Mouse (Mus musculus) forebrain, postnatal 0 days (tissue): ENCODE results near the gene Cdkn1a. TPM values are rescaled to one million over a fixed set of nuclear protein-coding genes. Genes with fewer than 3 reads are reported as not detected.

ENCODE experiments used
- ATAC-seq: fragments of 200-750 bp; cut with Nextera tagmentation; 2 replicates; pipeline ENCODE4 v1.8.0; 2017; ENCODE audit warnings: mild to moderate bottlenecking, moderate library complexity
- DNase-seq: peaks from one replicate; pipeline ENCODE4 v3.0.0-alpha.2; 2015
- H3K27ac ChIP-seq: fragments of 300-500 bp; sonication (generic); 2 replicates; pipeline ENCODE4 v1.5.1; 2014; ENCODE audit warnings: low read depth, mild to moderate bottlenecking, antibody characterized with exemption, low read length, moderate library complexity, mixed read lengths
- H3K27me3 ChIP-seq: fragments of 300-500 bp; sonication (generic); 2 replicates; pipeline ENCODE4 v1.6.1; 2014; ENCODE audit warnings: mild to moderate bottlenecking, low read length, mixed read lengths; ENCODE audit not compliant: insufficient read depth
- H3K36me3 ChIP-seq: fragments of 300-500 bp; sonication (generic); 2 replicates; pipeline ENCODE4 v1.6.1; 2014; ENCODE audit warnings: mild to moderate bottlenecking, moderate library complexity; ENCODE audit not compliant: insufficient read depth
- H3K4me1 ChIP-seq: fragments of 300-500 bp; sonication (generic); 2 replicates; pipeline ENCODE4 v1.6.1; 2014; ENCODE audit warnings: antibody characterized with exemption; ENCODE audit not compliant: insufficient read depth
- H3K4me2 ChIP-seq: fragments of 300-500 bp; sonication (generic); 2 replicates; pipeline ENCODE4 v1.6.1; 2014; ENCODE audit warnings: low read depth, mild to moderate bottlenecking, moderate library complexity
- H3K4me3 ChIP-seq: fragments of 300-500 bp; sonication (generic); 2 replicates; pipeline ENCODE4 v1.5.1; 2014; ENCODE audit warnings: low read depth, low read length, mixed read lengths
- H3K9ac ChIP-seq: fragments of 300-500 bp; sonication (generic); 2 replicates; pipeline ENCODE4 v1.6.1; 2014; ENCODE audit warnings: mild to moderate bottlenecking
- H3K9me3 ChIP-seq: fragments of 300-500 bp; sonication (generic); 2 replicates; pipeline ENCODE4 v1.6.1; 2016; ENCODE audit warnings: low read length
- CTCF ChIP-seq: sonication (generic); IDR thresholded peaks from 2 replicates; pipeline ENCODE4 v1.5.1; 2016; ENCODE audit warnings: antibody characterized with exemption, control low read depth, low read depth
- WGBS: fragments of 180-500 bp; shearing (Covaris S2); extraction: QIAGEN DNeasy Blood & Tissue Kit; methylation state at CpG from one replicate; pipeline ENCODE4 v1.1.7; 2014; 5-methylcytosine and 5-hydroxymethylcytosine counted together
- polyA plus RNA-seq: library from polyadenylated mRNA; unstranded; fragments of >200 nt; fragmentation: Nextera tagmentation; extraction: Ambion mirVana; gene quantifications from 2 replicates; pipeline ENCODE4 v1.2.1, GENCODE M21; 2015
- total RNA-seq: library from RNA; depleted of rRNA; stranded (reverse); fragments of >200 nt; gene quantifications from 2 replicates; pipeline ENCODE4 v1.2.3, GENCODE M21; 2014

Cdkn1a gene
- total and polyA plus RNA-seq, 2 experiments from 2014 or later = 20.0 to 121 TPM

- no peak overlapping the region for H3K4me3 ChIP-seq
- no peak for TF ChIP-seq CTCF
- H3K9me3 ChIP-seq = no peaks in the 10 kb centered on the region
- WGBS = 77% methylated on average over 8 of the region's 8 CpGs
- no peaks in the 10 kb centered on the region for H3K27me3 ChIP-seq
- no peaks in the 10 kb centered on the region for H3K36me3 ChIP-seq
- no peak for DNase-seq
- no peak for ATAC-seq
- H3K4me1 ChIP-seq = no peaks in the 10 kb centered on the region
- H3K9ac ChIP-seq = no peak overlapping the region
- no peak overlapping the region for H3K4me2 ChIP-seq
- H3K27ac ChIP-seq = no peak overlapping the region
Observed at GRCm38 (mm10) chr17:29058487-29058886, 32.3 kb upstream of the Cdkn1a start.

- H3K27me3 ChIP-seq = no peaks in the 10 kb centered on the region
- no peak overlapping the region for H3K4me2 ChIP-seq
- TF ChIP-seq CTCF = no peak
- H3K4me1 ChIP-seq = no peaks in the 10 kb centered on the region
- no peaks in the 10 kb centered on the region for H3K36me3 ChIP-seq
- H3K9ac ChIP-seq = no peak overlapping the region
- DNase-seq = no peak
- ATAC-seq = no peak
- H3K27ac ChIP-seq = no peak overlapping the region
- 93% methylated on average over 3 of the region's 3 CpGs for WGBS
- no peak overlapping the region for H3K4me3 ChIP-seq
- H3K9me3 ChIP-seq = no peaks in the 10 kb centered on the region
Observed at GRCm38 (mm10) chr17:29059581-29059980, 31.2 kb upstream of the Cdkn1a start.

GRCm38 (mm10) chr17:29060946-29061345 is 29.8 kb upstream of the Cdkn1a start:
- WGBS = 84% methylated on average over 9 of the region's 9 CpGs
- Histone ChIP-seq H3K4me1 (no peaks in the 10 kb centered on the region), H3K27me3 (no peaks in the 10 kb centered on the region), H3K4me2 (no peak overlapping the region), H3K4me3 (no peak overlapping the region), H3K36me3 (no peaks in the 10 kb centered on the region), H3K9ac (no peak overlapping the region), H3K9me3 (no peaks in the 10 kb centered on the region), H3K27ac (no peak overlapping the region)
- TF ChIP-seq CTCF = no peak
- no peak for ATAC-seq
- no peak for DNase-seq

GRCm38 (mm10) chr17:29062119-29063035 is 28.4 kb upstream of the Cdkn1a start:
- WGBS = 63% methylated on average over 13 of the region's 13 CpGs
- no peak overlapping the region for H3K4me2 ChIP-seq
- no peak; the same call in 1 of the 2 replicates for ATAC-seq
- no peaks in the 10 kb centered on the region for H3K27me3 ChIP-seq
- DNase-seq = no peak
- no peak overlapping the region for H3K9ac ChIP-seq
- no peaks in the 10 kb centered on the region for H3K9me3 ChIP-seq
- H3K4me1 ChIP-seq = no peaks in the 10 kb centered on the region
- H3K4me3 ChIP-seq = no peak overlapping the region
- TF ChIP-seq CTCF = no peak
- no peak overlapping the region for H3K27ac ChIP-seq
- H3K36me3 ChIP-seq = no peaks in the 10 kb centered on the region

GRCm38 (mm10) chr17:29063121-29063987 is 27.4 kb upstream of the Cdkn1a start:
- H3K36me3 ChIP-seq = no peaks in the 10 kb centered on the region
- H3K27ac ChIP-seq = no peak overlapping the region
- 46% methylated on average over 8 of the region's 8 CpGs for WGBS
- H3K27me3 ChIP-seq = no peaks in the 10 kb centered on the region
- H3K9me3 ChIP-seq = no peaks in the 10 kb centered on the region
- TF ChIP-seq CTCF = no peak
- H3K4me2 ChIP-seq = no peak overlapping the region
- no peaks in the 10 kb centered on the region for H3K4me1 ChIP-seq
- ATAC-seq (no peak; the same call in 1 of the 2 replicates), DNase-seq (no peak)
- no peak overlapping the region for H3K4me3 ChIP-seq
- H3K9ac ChIP-seq = no peak overlapping the region

GRCm38 (mm10) chr17:29063988-29064285 is 26.8 kb upstream of the Cdkn1a start:
- no peak overlapping the region for H3K4me2 ChIP-seq
- ATAC-seq (no peak), DNase-seq (no peak)
- H3K27ac ChIP-seq = no peak overlapping the region
- 80% methylated on average over 2 of the region's 2 CpGs for WGBS
- no peak for TF ChIP-seq CTCF
- no peak overlapping the region for H3K4me3 ChIP-seq
- H3K4me1 ChIP-seq = no peaks in the 10 kb centered on the region
- no peaks in the 10 kb centered on the region for H3K27me3 ChIP-seq
- H3K36me3 ChIP-seq = no peaks in the 10 kb centered on the region
- no peak overlapping the region for H3K9ac ChIP-seq
- H3K9me3 ChIP-seq = no peaks in the 10 kb centered on the region
